Mouse (Mus musculus) testis, postnatal 10 days (tissue): Measurements from ENCODE around the gene Cep72.
"Not testable (repeated sequence)": the region's sequence is repeated elsewhere in the genome, so short reads cannot be mapped to it uniquely, and the experiment has no call there.

Source experiments
- DNase-seq: peaks from one replicate; pipeline ENCODE4 v3.0.0; 2021; ENCODE audit warnings: low spot score

Cep72 gene

GRCm38 (mm10) chr13:74030691-74031090 is 31.4 kb downstream of the Cep72 start:
- DNase-seq, result no peak

- DNase-seq, result no peak
Measured at GRCm38 (mm10) chr13:74029013-74029412, 33.1 kb downstream of the Cep72 start.

- no peak for DNase-seq
Measured at GRCm38 (mm10) chr13:74028116-74028515, 34.0 kb downstream of the Cep72 start.

- DNase-seq, result peak; percentile 47
Measured at GRCm38 (mm10) chr13:74026215-74026614, 35.9 kb downstream of the Cep72 start.

- peak; percentile 54 for DNase-seq
Measured at GRCm38 (mm10) chr13:74025151-74026081, 36.7 kb downstream of the Cep72 start.

- not testable (repeated sequence) for DNase-seq
Measured at GRCm38 (mm10) chr13:74019006-74019405, 43.1 kb downstream of the Cep72 start.

GRCm38 (mm10) chr13:74017426-74017825 is 44.7 kb downstream of the Cep72 start:
- no peak for DNase-seq

GRCm38 (mm10) chr13:74015908-74016307 is 46.2 kb downstream of the Cep72 start:
- no peak for DNase-seq

GRCm38 (mm10) chr13:74010678-74011077 is 51.4 kb downstream of the Cep72 start:
- no peak for DNase-seq

- peak; percentile 76 for DNase-seq
Measured at GRCm38 (mm10) chr13:74009791-74010614, 52.1 kb downstream of the Cep72 start.

- peak; percentile 92 for DNase-seq
Measured at GRCm38 (mm10) chr13:74008948-74009718, 53.0 kb downstream of the Cep72 start, which contains the start of gene Tppp. Gene Tppp, plus strand, starts transcription at chr13:74009407.

- DNase-seq, result not testable (repeated sequence)
Measured at GRCm38 (mm10) chr13:74008216-74008615, 53.9 kb downstream of the Cep72 start.

GRCm38 (mm10) chr13:74006881-74007280 is 55.2 kb downstream of the Cep72 start:
- not testable (repeated sequence) for DNase-seq

GRCm38 (mm10) chr13:74001492-74001891 is 60.6 kb downstream of the Cep72 start:
- DNase-seq, result no peak

- no peak for DNase-seq
Measured at GRCm38 (mm10) chr13:74000961-74001360, 61.1 kb downstream of the Cep72 start.

- no peak for DNase-seq
Measured at GRCm38 (mm10) chr13:74000519-74000918, 61.6 kb downstream of the Cep72 start.

GRCm38 (mm10) chr13:73996456-73996855 is 65.6 kb downstream of the Cep72 start:
- DNase-seq, result no peak

GRCm38 (mm10) chr13:73991267-73991666 is 70.8 kb downstream of the Cep72 start:
- DNase-seq, result no peak

- DNase-seq, result no peak
Measured at GRCm38 (mm10) chr13:73990761-73991160, 71.3 kb downstream of the Cep72 start.

GRCm38 (mm10) chr13:73990325-73990724 is 71.8 kb downstream of the Cep72 start:
- DNase-seq, result no peak
